Mouse (Mus musculus) limb, embryonic 14.5 days (tissue): ENCODE results near the gene Syt5. TPM values are rescaled to one million over a fixed set of nuclear protein-coding genes. Genes with fewer than 3 reads are reported as not detected.
"Not testable (repeated sequence)": the region's sequence is repeated elsewhere in the genome, so short reads cannot be mapped to it uniquely, and the experiment has no call there.

Experiments used
- ATAC-seq: fragments of 200-750 bp; cut with Nextera tagmentation; 2 replicates; pipeline ENCODE4 v1.8.0; 2017; ENCODE audit warnings: low read depth, moderate number of reproducible peaks, moderate TSS enrichment; ENCODE audit not compliant: low FRiP score
- DNase-seq: peaks from one replicate; pipeline ENCODE4 v3.0.0-alpha.2; 2015; ENCODE audit warnings: low spot score
- H3K27ac ChIP-seq: fragments of 300-500 bp; sonication (generic); replicated peaks from 2 replicates; pipeline ENCODE4 v1.5.1; 2014; ENCODE audit warnings: low read depth, mild to moderate bottlenecking, low read length, moderate library complexity, mixed read lengths
- H3K27me3 ChIP-seq: fragments of 300-500 bp; sonication (generic); 2 replicates; pipeline ENCODE4 v1.6.1; 2014; ENCODE audit warnings: low read length, mixed read lengths; ENCODE audit not compliant: control insufficient read depth, insufficient read depth
- H3K36me3 ChIP-seq: fragments of 300-500 bp; sonication (generic); 2 replicates; pipeline ENCODE4 v1.6.1; 2014; ENCODE audit warnings: mild to moderate bottlenecking, low read length, moderate library complexity, mixed read lengths; ENCODE audit not compliant: control insufficient read depth, insufficient read depth
- H3K4me1 ChIP-seq: fragments of 300-500 bp; sonication (generic); 2 replicates; pipeline ENCODE4 v1.6.1; 2014; ENCODE audit warnings: antibody characterized with exemption, low read length, mixed read lengths; ENCODE audit not compliant: control insufficient read depth, insufficient read depth
- H3K4me2 ChIP-seq: fragments of 300-500 bp; sonication (generic); replicated peaks from 2 replicates; pipeline ENCODE4 v1.6.1; 2014; ENCODE audit warnings: low read depth, mild to moderate bottlenecking, low read length, moderate library complexity; ENCODE audit not compliant: severe bottlenecking
- H3K4me3 ChIP-seq: fragments of 300-500 bp; sonication (generic); replicated peaks from 2 replicates; pipeline ENCODE4 v1.5.1; 2014; ENCODE audit warnings: low read length
- H3K9ac ChIP-seq: fragments of 300-500 bp; sonication (generic); 2 replicates; pipeline ENCODE4 v1.6.1; 2014; ENCODE audit warnings: mild to moderate bottlenecking, low read depth, low read length, moderate library complexity; ENCODE audit not compliant: severe bottlenecking
- H3K9me3 ChIP-seq: fragments of 300-500 bp; sonication (generic); 2 replicates; pipeline ENCODE4 v1.6.1; 2016; ENCODE audit warnings: low read length; ENCODE audit not compliant: control insufficient read depth
- POLR2A ChIP-seq: fragments of 200-500 bp; IDR thresholded peaks from 2 replicates; pipeline ENCODE4 v1.8.0; 2012; ENCODE audit warnings: inconsistent platforms, mild to moderate bottlenecking, moderate library complexity, borderline replicate concordance; ENCODE audit not compliant: insufficient read depth, insufficient read length; ENCODE audit errors: extremely low read depth
- WGBS: fragments of 180-500 bp; shearing (Covaris S2); extraction: QIAGEN DNeasy Blood & Tissue Kit; methylation state at CpG from one replicate; pipeline ENCODE4 v1.1.7; 2014; 5-methylcytosine and 5-hydroxymethylcytosine counted together
- polyA plus RNA-seq, 2 experiments: library from polyadenylated mRNA; depleted of rRNA in 1 of 2; stranded (reverse) in 1 of 2; unstranded in 1 of 2; fragments of >200 nt; fragmentation: Nextera tagmentation in 1 of 2; extraction: Ambion mirVana in 1 of 2; gene quantifications; 2 replicates each; pipeline versions ENCODE4 v1.2.1 to v1.2.3; 2012 to 2014

Gene Syt5
- polyA plus RNA-seq, 2 experiments: 3.4 to 3.9 TPM

- Histone ChIP-seq H3K4me1 (no peaks in the 10 kb centered on the region), H3K36me3 (no peaks in the 10 kb centered on the region), H3K27me3 (no peaks in the 10 kb centered on the region), H3K4me2 (no peak overlapping the region), H3K27ac (no peak overlapping the region), H3K9ac (no peak overlapping the region), H3K4me3 (no peak overlapping the region), H3K9me3 (no peaks in the 10 kb centered on the region)
- WGBS: 76% methylated on average over 2 of the region's 2 CpGs
- DNase-seq: no peak
- ATAC-seq: no peak
- TF ChIP-seq POLR2A: no peak
These were observed 8.3 kb downstream of the Syt5 start for GRCm38 (mm10) chr7:4539019-4539418.

GRCm38 (mm10) chr7:4537181-4537580, 10.2 kb downstream of the Syt5 start:
- DNase-seq (no peak), ATAC-seq (no peak)
- Histone ChIP-seq H3K4me3 (no peak overlapping the region), H3K4me1 (no peaks in the 10 kb centered on the region), H3K36me3 (no peaks in the 10 kb centered on the region), H3K9ac (no peak overlapping the region), H3K9me3 (no peaks in the 10 kb centered on the region), H3K27me3 (no peaks in the 10 kb centered on the region), H3K4me2 (no peak overlapping the region), H3K27ac (no peak overlapping the region)
- TF ChIP-seq POLR2A: no peak
- 44% methylated on average over 4 of the region's 4 CpGs for WGBS

GRCm38 (mm10) chr7:4536369-4536768, 11.0 kb downstream of the Syt5 start:
- DNase-seq (no peak), ATAC-seq (no peak)
- Histone ChIP-seq H3K4me2 (no peak overlapping the region), H3K4me1 (no peaks in the 10 kb centered on the region), H3K27me3 (no peaks in the 10 kb centered on the region), H3K4me3 (no peak overlapping the region), H3K9ac (no peak overlapping the region), H3K36me3 (no peaks in the 10 kb centered on the region), H3K27ac (no peak overlapping the region), H3K9me3 (no peaks in the 10 kb centered on the region)
- 94% methylated on average over 4 of the region's 4 CpGs for WGBS
- TF ChIP-seq POLR2A: no peak

GRCm38 (mm10) chr7:4532005-4532729, 15.2 kb downstream of the Syt5 start, which contains the start of gene Dnaaf3:
TSS of gene Dnaaf3 (minus strand) at chr7:4532453.
- peak; percentile 94 for ATAC-seq
- no peak within 1 kb of the TSS for H3K27ac ChIP-seq
- H3K4me1 ChIP-seq: peaks cover 2% of the 10 kb centered on the region; the same call in 1 of the 2 replicates
- TF ChIP-seq POLR2A: no peak
- H3K36me3 ChIP-seq: no peaks in the 10 kb centered on the region
- H3K9me3 ChIP-seq: no peaks in the 10 kb centered on the region
- H3K4me2 ChIP-seq: peak within 1 kb of the TSS; percentile 47
- peak within 1 kb of the TSS; percentile 33 for H3K4me3 ChIP-seq
- H3K27me3 ChIP-seq: no peaks in the 10 kb centered on the region
- DNase-seq: peak; percentile 87
- 2% methylated on average over 27 of the region's 28 CpGs for WGBS
- no peak within 1 kb of the TSS for H3K9ac ChIP-seq

- not testable (repeated sequence) for H3K9me3 ChIP-seq, DNase-seq, H3K4me1 ChIP-seq, H3K4me2 ChIP-seq, H3K27me3 ChIP-seq, ATAC-seq, H3K36me3 ChIP-seq, H3K4me3 ChIP-seq, H3K27ac ChIP-seq, H3K9ac ChIP-seq
- WGBS: 41% methylated on average over 7 of the region's 8 CpGs
These were observed 17.2 kb downstream of the Syt5 start for GRCm38 (mm10) chr7:4530166-4530565.

- peaks cover 8% of the 10 kb centered on the region for H3K4me1 ChIP-seq
- no peak overlapping the region for H3K27ac ChIP-seq
- H3K4me2 ChIP-seq: peak overlapping the region; percentile 66
- no peak for TF ChIP-seq POLR2A
- H3K9me3 ChIP-seq: no peaks in the 10 kb centered on the region
- 44% methylated on average over 18 of the region's 18 CpGs for WGBS
- ATAC-seq (no peak), DNase-seq (no peak)
- peak overlapping the region; percentile 37; the same call in 1 of the 2 replicates for H3K4me3 ChIP-seq
- H3K9ac ChIP-seq: no peak overlapping the region; the same call in 1 of the 2 replicates
- no peaks in the 10 kb centered on the region for H3K27me3 ChIP-seq
- H3K36me3 ChIP-seq: no peaks in the 10 kb centered on the region
These were observed 20.0 kb downstream of the Syt5 start for GRCm38 (mm10) chr7:4527302-4527689.
